Mouse (Mus musculus): ENCODE measurements around the gene Alpk1. TPM values are rescaled to one million over a fixed set of nuclear protein-coding genes. Genes with fewer than 3 reads are reported as not detected.
A peak's percentile ranks its signal among the peaks of the same experiment; 100 is the strongest.

Alpk1 gene
- polyA plus RNA-seq, 1 experiment from 2014 or later: 0.60 TPM

DNA sequence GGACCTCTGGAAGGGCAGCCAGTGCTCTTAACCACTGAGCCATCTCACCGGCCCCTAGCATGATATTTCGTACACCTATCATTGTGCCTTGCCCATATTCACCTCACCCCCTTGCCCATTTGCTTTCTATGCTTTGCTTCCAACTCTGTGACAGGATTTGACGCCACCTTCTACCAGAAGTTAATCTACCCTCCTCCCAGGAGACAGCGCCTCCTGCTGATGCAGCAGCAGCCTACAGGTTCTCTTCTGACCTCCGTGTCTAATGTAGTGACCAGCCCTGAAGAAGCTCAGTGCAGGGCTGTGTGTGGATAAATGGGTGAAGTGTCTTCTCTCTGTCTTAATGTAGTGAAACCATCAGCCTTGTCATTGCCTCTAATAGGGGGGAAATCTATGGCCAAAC is 15.8 kb downstream of the Alpk1 start:
- no peaks in the 10 kb centered on the region for H3K27me3 ChIP-seq (ENCODE audit: control insufficient read depth, insufficient read depth, low read length)

DNA sequence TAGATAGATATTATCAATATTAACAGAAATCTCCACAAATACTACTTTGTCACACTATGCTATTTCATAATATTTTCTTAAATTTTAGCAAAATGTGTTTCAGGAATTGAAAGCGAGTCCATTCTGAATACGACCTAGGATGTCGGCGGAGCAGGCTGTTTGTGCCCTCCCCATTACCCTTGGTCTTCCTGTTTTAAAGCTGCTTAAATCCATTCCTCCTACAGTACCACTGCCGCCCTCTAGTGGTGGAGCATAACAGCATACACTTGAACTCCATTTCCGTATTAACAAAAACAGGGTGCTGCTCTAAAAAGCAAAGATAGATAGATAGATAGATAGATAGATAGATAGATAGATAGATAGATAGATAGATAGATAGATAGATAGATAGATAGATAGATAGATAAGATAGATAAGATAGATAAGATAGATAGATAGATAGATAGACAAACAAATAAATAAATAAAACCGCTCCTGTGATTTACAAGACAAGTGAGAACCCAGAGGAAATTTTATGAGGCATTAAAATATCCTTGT is 17.2 kb downstream of the Alpk1 start:
- Histone ChIP-seq H3K36me3 (replicated peaks; ENCODE audit: control insufficient read depth, insufficient read depth, low read depth, low read length) (no peaks in the 10 kb centered on the region), H3K27me3 (ENCODE audit: control insufficient read depth, insufficient read depth, low read length) (no peaks in the 10 kb centered on the region), H3K4me1 (ENCODE audit: control insufficient read depth, insufficient read depth, low read length) (no peaks in the 10 kb centered on the region), H3K9ac (replicated peaks; ENCODE audit: low read length) (no peak overlapping the region), H3K9me3 (replicated peaks; ENCODE audit: control insufficient read depth, low read length) (no peaks in the 10 kb centered on the region), H3K4me2 (ENCODE audit: low read depth, low read length) (no peak overlapping the region), H3K27ac (replicated peaks; ENCODE audit: low read depth, low read length) (no peak overlapping the region), H3K4me3 (ENCODE audit: low read depth, low read length) (no peak overlapping the region)
- ATAC-seq (replicated peaks; ENCODE audit: insufficient number of reproducible peaks, low FRiP score, low TSS enrichment, low read depth) (no peak), DNase-seq (ENCODE audit: low spot score) (peak; percentile 86)
- WGBS: 24% methylated on average over 7 of the region's 7 CpGs

More for the DNA sequence above, 15.8 kb downstream of the Alpk1 start:
- Histone ChIP-seq H3K4me1 (ENCODE audit: control insufficient read depth, insufficient read depth, low read length) (no peaks in the 10 kb centered on the region), H3K4me3 (ENCODE audit: low read depth, low read length) (no peak overlapping the region), H3K4me2 (ENCODE audit: low read depth, low read length) (no peak overlapping the region), H3K27ac (replicated peaks; ENCODE audit: low read depth, low read length) (no peak overlapping the region), H3K9me3 (replicated peaks; ENCODE audit: control insufficient read depth, low read length) (no peaks in the 10 kb centered on the region), H3K36me3 (replicated peaks; ENCODE audit: control insufficient read depth, insufficient read depth, low read depth, low read length) (no peaks in the 10 kb centered on the region), H3K9ac (replicated peaks; ENCODE audit: low read length) (no peak overlapping the region)
- WGBS: 55% methylated on average over 5 of the region's 5 CpGs
- ATAC-seq (replicated peaks; ENCODE audit: insufficient number of reproducible peaks, low FRiP score, low TSS enrichment, low read depth): no peak
- DNase-seq (ENCODE audit: low spot score): no peak

DNA sequence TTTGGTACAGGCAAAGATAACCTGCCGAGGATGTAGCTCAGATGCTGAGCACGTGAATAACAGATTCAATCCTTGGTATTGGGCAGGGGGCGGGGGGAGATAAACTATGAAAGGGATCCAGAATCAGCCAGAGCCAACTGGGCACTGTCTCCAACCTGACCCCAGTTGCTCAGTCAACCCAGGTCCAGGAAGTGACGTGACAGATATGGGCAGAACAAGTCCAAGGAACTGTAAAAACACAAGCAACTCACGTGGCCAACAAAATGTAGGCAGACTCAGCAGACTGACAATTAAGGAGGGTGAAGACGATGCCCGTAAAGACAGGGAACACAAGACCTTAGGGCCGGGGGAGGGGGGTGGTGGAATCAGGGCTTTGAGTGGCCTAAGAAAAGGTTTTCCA is 17.9 kb downstream of the Alpk1 start:
- DNase-seq (ENCODE audit: low spot score): no peak
- H3K27ac ChIP-seq (replicated peaks; ENCODE audit: low read depth, low read length): no peak overlapping the region
- no peak overlapping the region for H3K9ac ChIP-seq (replicated peaks; ENCODE audit: low read length)
- H3K4me2 ChIP-seq (ENCODE audit: low read depth, low read length): no peak overlapping the region
- H3K4me1 ChIP-seq (ENCODE audit: control insufficient read depth, insufficient read depth, low read length): no peaks in the 10 kb centered on the region
- no peak overlapping the region for H3K4me3 ChIP-seq (ENCODE audit: low read depth, low read length)
- ATAC-seq (replicated peaks; ENCODE audit: insufficient number of reproducible peaks, low FRiP score, low TSS enrichment, low read depth): no peak
- no peaks in the 10 kb centered on the region for H3K9me3 ChIP-seq (replicated peaks; ENCODE audit: control insufficient read depth, low read length)
- H3K36me3 ChIP-seq (replicated peaks; ENCODE audit: control insufficient read depth, insufficient read depth, low read depth, low read length): no peaks in the 10 kb centered on the region
- H3K27me3 ChIP-seq (ENCODE audit: control insufficient read depth, insufficient read depth, low read length): no peaks in the 10 kb centered on the region
- WGBS: 64% methylated on average over 8 of the region's 8 CpGs

DNA sequence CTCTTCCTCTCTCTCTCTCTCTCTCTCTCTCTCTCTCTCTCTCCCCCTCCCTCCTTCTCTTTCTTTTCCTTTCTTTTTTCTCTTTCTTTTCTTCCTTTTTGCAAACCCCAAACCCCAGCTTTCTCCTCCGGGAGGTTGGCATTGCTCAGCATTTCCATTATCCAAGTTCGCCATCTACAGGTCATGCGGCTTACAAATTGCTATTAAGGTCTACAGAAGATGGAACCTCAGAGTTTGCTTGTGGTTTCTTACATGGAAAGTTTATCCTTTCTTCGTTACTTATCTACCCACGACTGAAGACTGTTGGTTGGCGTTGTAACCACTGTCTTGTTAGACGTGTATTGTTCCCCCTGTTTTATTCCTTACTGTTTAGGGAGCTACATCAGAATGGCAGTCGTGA is 21.1 kb downstream of the Alpk1 start:
- no peaks in the 10 kb centered on the region for H3K9me3 ChIP-seq (replicated peaks; ENCODE audit: control insufficient read depth, low read length)
- no peak overlapping the region for H3K4me2 ChIP-seq (ENCODE audit: low read depth, low read length)
- no peak overlapping the region for H3K9ac ChIP-seq (replicated peaks; ENCODE audit: low read length)
- ATAC-seq (replicated peaks; ENCODE audit: insufficient number of reproducible peaks, low FRiP score, low TSS enrichment, low read depth): no peak
- peak; percentile 76 for DNase-seq (ENCODE audit: low spot score)
- no peaks in the 10 kb centered on the region for H3K27me3 ChIP-seq (ENCODE audit: control insufficient read depth, insufficient read depth, low read length)
- 17% methylated on average over 8 of the region's 8 CpGs for WGBS
- H3K27ac ChIP-seq (replicated peaks; ENCODE audit: low read depth, low read length): no peak overlapping the region
- no peaks in the 10 kb centered on the region for H3K36me3 ChIP-seq (replicated peaks; ENCODE audit: control insufficient read depth, insufficient read depth, low read depth, low read length)
- H3K4me1 ChIP-seq (ENCODE audit: control insufficient read depth, insufficient read depth, low read length): no peaks in the 10 kb centered on the region
- no peak overlapping the region for H3K4me3 ChIP-seq (ENCODE audit: low read depth, low read length)

DNA sequence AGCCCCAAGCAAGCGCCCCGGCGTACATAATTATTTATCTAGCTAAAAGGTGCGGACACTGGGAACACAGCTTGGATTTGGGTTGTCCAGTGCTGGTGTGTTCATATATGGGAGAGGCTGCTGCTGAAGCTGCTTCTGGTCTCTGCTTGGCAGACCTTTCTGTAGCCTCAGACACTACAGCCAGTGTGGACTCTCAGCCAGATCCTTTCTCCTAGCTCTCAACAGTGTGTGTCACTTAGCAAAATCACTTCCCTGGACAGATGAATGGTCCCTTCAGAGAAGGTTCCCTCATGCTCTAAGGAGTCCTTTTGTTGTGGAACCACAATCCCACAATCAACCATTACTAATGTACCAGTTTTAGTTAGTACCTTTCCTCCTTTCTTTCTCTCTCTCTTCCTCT is 21.5 kb downstream of the Alpk1 start:
- H3K27ac ChIP-seq (replicated peaks; ENCODE audit: low read depth, low read length): no peak overlapping the region
- H3K36me3 ChIP-seq (replicated peaks; ENCODE audit: control insufficient read depth, insufficient read depth, low read depth, low read length): no peaks in the 10 kb centered on the region
- H3K4me1 ChIP-seq (ENCODE audit: control insufficient read depth, insufficient read depth, low read length): no peaks in the 10 kb centered on the region
- 64% methylated on average over 4 of the region's 4 CpGs for WGBS
- no peak for DNase-seq (ENCODE audit: low spot score)
- no peaks in the 10 kb centered on the region for H3K9me3 ChIP-seq (replicated peaks; ENCODE audit: control insufficient read depth, low read length)
- ATAC-seq (replicated peaks; ENCODE audit: insufficient number of reproducible peaks, low FRiP score, low TSS enrichment, low read depth): no peak
- H3K27me3 ChIP-seq (ENCODE audit: control insufficient read depth, insufficient read depth, low read length): no peaks in the 10 kb centered on the region
- H3K9ac ChIP-seq (replicated peaks; ENCODE audit: low read length): no peak overlapping the region
- H3K4me3 ChIP-seq (ENCODE audit: low read depth, low read length): no peak overlapping the region
- H3K4me2 ChIP-seq (ENCODE audit: low read depth, low read length): no peak overlapping the region

DNA sequence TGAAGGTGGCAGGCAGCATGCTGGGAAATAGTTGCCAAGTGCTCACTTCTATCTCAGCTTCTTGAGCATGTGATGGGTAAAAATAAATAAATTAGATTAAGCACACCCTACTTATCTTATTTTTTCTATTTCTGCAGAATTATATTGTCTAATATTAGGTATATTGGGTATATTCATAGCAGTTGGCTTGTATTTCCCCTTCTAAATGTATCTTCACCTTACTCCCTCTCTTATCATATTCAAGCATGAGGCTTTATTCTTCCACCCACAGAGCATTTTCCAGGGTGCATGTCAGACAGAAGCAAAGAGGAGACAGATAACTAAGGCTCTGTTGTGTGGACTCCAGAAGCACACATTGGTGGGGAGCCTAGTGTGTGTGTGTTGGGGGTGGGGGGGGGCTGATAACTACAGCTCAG is 22.4 kb downstream of the Alpk1 start:
- H3K36me3 ChIP-seq (replicated peaks; ENCODE audit: control insufficient read depth, insufficient read depth, low read depth, low read length): no peaks in the 10 kb centered on the region
- no peak overlapping the region for H3K4me3 ChIP-seq (ENCODE audit: low read depth, low read length)
- H3K9me3 ChIP-seq (replicated peaks; ENCODE audit: control insufficient read depth, low read length): no peaks in the 10 kb centered on the region
- no peaks in the 10 kb centered on the region for H3K4me1 ChIP-seq (ENCODE audit: control insufficient read depth, insufficient read depth, low read length)
- DNase-seq (ENCODE audit: low spot score): no peak
- no peak overlapping the region for H3K27ac ChIP-seq (replicated peaks; ENCODE audit: low read depth, low read length)
- no peaks in the 10 kb centered on the region for H3K27me3 ChIP-seq (ENCODE audit: control insufficient read depth, insufficient read depth, low read length)
- H3K4me2 ChIP-seq (ENCODE audit: low read depth, low read length): no peak overlapping the region
- H3K9ac ChIP-seq (replicated peaks; ENCODE audit: low read length): no peak overlapping the region
- ATAC-seq (replicated peaks; ENCODE audit: insufficient number of reproducible peaks, low FRiP score, low TSS enrichment, low read depth): no peak

DNA sequence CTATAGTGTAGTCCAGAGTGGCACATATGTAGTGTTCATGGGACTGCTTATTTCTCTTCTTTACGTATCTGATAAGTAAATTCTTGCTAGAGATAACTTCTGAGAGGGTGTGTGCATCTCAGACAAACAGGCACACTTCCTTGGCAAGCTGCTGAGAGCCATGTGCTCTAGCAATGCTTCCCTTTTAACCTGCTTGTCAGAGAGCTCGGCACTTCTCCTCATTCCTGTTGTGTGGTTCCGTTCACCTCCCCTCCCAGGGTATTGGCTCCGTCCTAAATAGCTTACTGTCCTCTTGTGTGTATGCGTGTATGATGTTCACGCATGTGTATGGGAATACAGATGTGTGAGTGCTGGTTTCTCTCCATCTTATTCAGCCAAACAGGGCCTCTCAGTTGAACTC is 23.9 kb downstream of the Alpk1 start:
- Histone ChIP-seq H3K27me3 (ENCODE audit: control insufficient read depth, insufficient read depth, low read length) (no peaks in the 10 kb centered on the region), H3K9ac (replicated peaks; ENCODE audit: low read length) (no peak overlapping the region), H3K4me3 (ENCODE audit: low read depth, low read length) (no peak overlapping the region), H3K4me2 (ENCODE audit: low read depth, low read length) (no peak overlapping the region), H3K4me1 (ENCODE audit: control insufficient read depth, insufficient read depth, low read length) (no peaks in the 10 kb centered on the region), H3K36me3 (replicated peaks; ENCODE audit: control insufficient read depth, insufficient read depth, low read depth, low read length) (no peaks in the 10 kb centered on the region), H3K9me3 (replicated peaks; ENCODE audit: control insufficient read depth, low read length) (no peaks in the 10 kb centered on the region), H3K27ac (replicated peaks; ENCODE audit: low read depth, low read length) (no peak overlapping the region)
- WGBS: 82% methylated on average over 6 of the region's 6 CpGs
- ATAC-seq (replicated peaks; ENCODE audit: insufficient number of reproducible peaks, low FRiP score, low TSS enrichment, low read depth) (no peak), DNase-seq (ENCODE audit: low spot score) (no peak)

DNA sequence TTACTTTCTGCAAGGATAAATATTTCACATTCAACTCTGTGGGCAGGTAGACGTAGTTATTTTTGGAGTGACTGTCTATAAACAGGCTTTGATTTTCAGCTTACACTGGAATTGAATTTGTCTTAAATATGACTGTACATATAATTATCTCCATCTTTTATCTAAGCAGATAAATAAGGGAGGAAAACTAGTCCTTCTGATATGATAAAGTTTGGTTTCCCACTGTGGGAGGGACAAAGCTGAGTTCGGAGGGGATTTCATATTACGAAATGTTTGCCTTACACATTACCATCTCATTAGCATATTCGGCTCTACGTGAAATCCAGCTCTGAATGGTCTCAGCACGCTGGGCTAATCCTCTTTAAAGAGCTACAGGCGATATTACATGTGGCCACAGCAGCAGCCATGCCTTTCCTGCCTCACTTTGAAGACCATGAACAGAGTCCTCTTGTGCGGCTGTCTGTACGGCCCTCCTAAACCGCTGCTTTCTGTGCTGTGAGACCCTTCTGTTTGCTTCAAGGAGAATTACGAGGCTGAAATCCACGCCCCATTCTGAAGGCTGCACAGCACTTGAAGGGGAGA is 30.3 kb downstream of the Alpk1 start:
- Histone ChIP-seq H3K4me1 (ENCODE audit: control insufficient read depth, insufficient read depth, low read length) (no peaks in the 10 kb centered on the region; the same call in 1 of the 2 replicates), H3K4me2 (ENCODE audit: low read depth, low read length) (0 out of 2 replicates have a peak overlapping the region, but pooled peaks have one; percentile 5), H3K27ac (replicated peaks; ENCODE audit: low read depth, low read length) (no peak overlapping the region), H3K36me3 (replicated peaks; ENCODE audit: control insufficient read depth, insufficient read depth, low read depth, low read length) (no peaks in the 10 kb centered on the region), H3K9me3 (replicated peaks; ENCODE audit: control insufficient read depth, low read length) (no peaks in the 10 kb centered on the region), H3K27me3 (ENCODE audit: control insufficient read depth, insufficient read depth, low read length) (peaks cover 16% of the 10 kb centered on the region), H3K9ac (replicated peaks; ENCODE audit: low read length) (no peak overlapping the region), H3K4me3 (ENCODE audit: low read depth, low read length) (no peak overlapping the region)
- ATAC-seq (replicated peaks; ENCODE audit: insufficient number of reproducible peaks, low FRiP score, low TSS enrichment, low read depth) (no peak; the same call in 1 of the 2 replicates), DNase-seq (ENCODE audit: low spot score) (peak; percentile 51)
- 6% methylated on average over 12 of the region's 12 CpGs for WGBS
